Mouse (Mus musculus) heart, embryonic 15.5 days (tissue): ENCODE results near the gene Frrs1. TPM values are rescaled to one million over a fixed set of nuclear protein-coding genes. Genes with fewer than 3 reads are reported as not detected.

Source experiments
- ATAC-seq: fragments of 200-750 bp; cut with Nextera tagmentation; replicated peaks from 2 replicates; pipeline ENCODE4 v1.8.0; 2017; ENCODE audit warnings: low read depth, moderate TSS enrichment; ENCODE audit not compliant: insufficient number of reproducible peaks, insufficient read depth, low FRiP score
- H3K27ac ChIP-seq: fragments of 300-500 bp; sonication (generic); 2 replicates; pipeline ENCODE4 v1.5.1; 2015; ENCODE audit warnings: mild to moderate bottlenecking, inconsistent platforms
- H3K27me3 ChIP-seq: fragments of 300-500 bp; sonication (generic); 2 replicates; pipeline ENCODE4 v1.6.1; 2015; ENCODE audit warnings: inconsistent platforms
- H3K36me3 ChIP-seq: fragments of 300-500 bp; sonication (generic); 2 replicates; pipeline ENCODE4 v1.6.1; 2015; ENCODE audit warnings: mild to moderate bottlenecking, inconsistent platforms
- H3K4me1 ChIP-seq: fragments of 300-500 bp; sonication (generic); replicated peaks from 2 replicates; pipeline ENCODE4 v1.6.1; 2015; ENCODE audit warnings: inconsistent platforms
- H3K4me2 ChIP-seq: fragments of 300-500 bp; sonication (generic); 2 replicates; pipeline ENCODE4 v1.6.1; 2015; ENCODE audit warnings: inconsistent platforms, mild to moderate bottlenecking, moderate library complexity
- H3K4me3 ChIP-seq: fragments of 300-500 bp; sonication (generic); 2 replicates; pipeline ENCODE4 v1.5.1; 2015; ENCODE audit warnings: mild to moderate bottlenecking, inconsistent platforms
- H3K9ac ChIP-seq: fragments of 300-500 bp; sonication (generic); 2 replicates; pipeline ENCODE4 v1.6.1; 2015; ENCODE audit warnings: mild to moderate bottlenecking, inconsistent platforms
- H3K9me3 ChIP-seq: fragments of 300-500 bp; sonication (generic); replicated peaks from 2 replicates; pipeline ENCODE4 v1.6.1; 2016; ENCODE audit warnings: inconsistent platforms
- WGBS: fragments of 180-500 bp; shearing (Covaris S2); methylation state at CpG from one replicate; pipeline ENCODE4 v1.1.7; 2015; ENCODE audit warnings: mixed read lengths; 5-methylcytosine and 5-hydroxymethylcytosine counted together
- polyA plus RNA-seq: library from polyadenylated mRNA; unstranded; fragments of >200 nt; fragmentation: Nextera tagmentation; extraction: Ambion mirVana; gene quantifications from 2 replicates; pipeline ENCODE4 v1.2.1, GENCODE M21; 2015

The Frrs1 gene
- polyA plus RNA-seq, 1 experiment from 2014 or later = 14.8 TPM

- Histone ChIP-seq H3K27ac (peak overlapping the region; percentile 65), H3K27me3 (no peaks in the 10 kb centered on the region), H3K4me2 (no peak overlapping the region), H3K4me1 (peaks cover 13% of the 10 kb centered on the region; the same call in 1 of the 2 replicates), H3K9me3 (no peaks in the 10 kb centered on the region), H3K9ac (no peak overlapping the region), H3K36me3 (no peaks in the 10 kb centered on the region), H3K4me3 (no peak overlapping the region)
- 24% methylated on average over 4 of the region's 4 CpGs for WGBS
- peak; percentile 86 for ATAC-seq
These were observed 84.2 kb downstream of the Frrs1 start for GRCm38 (mm10) chr3:116943422-116943821.

DNA sequence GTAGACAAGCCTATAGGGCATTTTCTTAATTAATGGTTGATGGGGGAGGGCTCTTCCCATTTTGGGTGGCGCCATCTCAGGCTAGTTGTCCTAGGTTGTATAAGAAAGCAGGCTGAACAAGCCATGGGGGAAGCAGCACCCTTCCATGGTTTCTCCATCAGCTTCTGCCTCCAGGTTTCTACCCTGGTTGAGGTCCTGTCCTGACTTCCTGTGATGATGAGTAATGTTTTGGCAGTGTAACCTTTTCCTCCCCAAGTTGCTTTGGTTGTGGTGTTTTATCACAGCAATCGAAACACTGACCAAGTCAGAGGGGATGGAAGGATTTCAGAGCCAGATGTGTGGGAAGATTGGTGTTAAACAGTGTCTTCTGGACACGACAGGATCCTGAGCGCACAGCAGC lies 87.2 kb downstream of the Frrs1 start:
- H3K4me3 ChIP-seq = no peak overlapping the region
- no peaks in the 10 kb centered on the region for H3K36me3 ChIP-seq
- no peak overlapping the region for H3K27ac ChIP-seq
- no peak overlapping the region for H3K9ac ChIP-seq
- H3K4me1 ChIP-seq = peaks cover 10% of the 10 kb centered on the region; the same call in 1 of the 2 replicates
- 79% methylated on average over 4 of the region's 4 CpGs for WGBS
- H3K27me3 ChIP-seq = no peaks in the 10 kb centered on the region
- H3K4me2 ChIP-seq = no peak overlapping the region
- no peaks in the 10 kb centered on the region for H3K9me3 ChIP-seq
- ATAC-seq = no peak

DNA sequence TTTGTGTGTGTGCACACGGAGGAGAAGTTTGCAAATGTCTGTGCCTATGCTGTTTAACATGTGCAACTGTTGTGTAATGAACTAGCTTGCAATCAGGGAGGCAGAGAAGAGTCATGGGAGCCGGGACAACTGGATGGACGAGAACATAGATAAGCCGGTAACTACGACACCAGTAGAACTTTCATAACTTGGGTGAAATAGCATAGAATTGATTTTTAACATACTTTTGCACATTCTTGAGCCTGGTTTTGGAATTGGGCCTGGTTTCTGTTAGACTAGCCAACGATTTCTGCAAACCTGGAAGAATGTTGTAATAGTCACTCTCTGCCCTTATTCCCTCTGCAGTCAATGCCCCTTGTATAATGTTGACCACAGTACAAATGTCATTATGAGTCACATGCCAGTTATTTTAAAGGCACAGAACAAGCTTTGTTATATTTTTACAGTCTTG lies 91.4 kb downstream of the Frrs1 start:
- H3K4me1 ChIP-seq = peaks cover 10% of the 10 kb centered on the region; the same call in 1 of the 2 replicates
- 74% methylated on average over 6 of the region's 6 CpGs for WGBS
- no peak for ATAC-seq

GRCm38 (mm10) chr3:116951489-116951888 lies 92.2 kb downstream of the Frrs1 start:
- Histone ChIP-seq H3K4me2 (no peak overlapping the region), H3K4me1 (peaks cover 10% of the 10 kb centered on the region; the same call in 1 of the 2 replicates), H3K9ac (no peak overlapping the region), H3K4me3 (no peak overlapping the region), H3K27ac (no peak overlapping the region), H3K36me3 (no peaks in the 10 kb centered on the region), H3K27me3 (no peaks in the 10 kb centered on the region), H3K9me3 (no peaks in the 10 kb centered on the region)
- no peak for ATAC-seq
- WGBS = 67% methylated on average over 3 of the region's 3 CpGs

More for the DNA sequence above, 91.4 kb downstream of the Frrs1 start:
- Histone ChIP-seq H3K36me3 (no peaks in the 10 kb centered on the region), H3K4me2 (no peak overlapping the region), H3K4me3 (no peak overlapping the region), H3K27ac (no peak overlapping the region), H3K9me3 (no peaks in the 10 kb centered on the region), H3K27me3 (no peaks in the 10 kb centered on the region), H3K9ac (no peak overlapping the region)

GRCm38 (mm10) chr3:116952242-116952899 lies 93.1 kb downstream of the Frrs1 start:
- Histone ChIP-seq H3K4me3 (no peak overlapping the region), H3K27ac (no peak overlapping the region), H3K9ac (no peak overlapping the region), H3K4me1 (peaks cover 10% of the 10 kb centered on the region; the same call in 1 of the 2 replicates), H3K4me2 (no peak overlapping the region), H3K36me3 (no peaks in the 10 kb centered on the region), H3K27me3 (no peaks in the 10 kb centered on the region), H3K9me3 (no peaks in the 10 kb centered on the region)
- WGBS = 74% methylated on average over 8 of the region's 8 CpGs
- no peak for ATAC-seq

DNA sequence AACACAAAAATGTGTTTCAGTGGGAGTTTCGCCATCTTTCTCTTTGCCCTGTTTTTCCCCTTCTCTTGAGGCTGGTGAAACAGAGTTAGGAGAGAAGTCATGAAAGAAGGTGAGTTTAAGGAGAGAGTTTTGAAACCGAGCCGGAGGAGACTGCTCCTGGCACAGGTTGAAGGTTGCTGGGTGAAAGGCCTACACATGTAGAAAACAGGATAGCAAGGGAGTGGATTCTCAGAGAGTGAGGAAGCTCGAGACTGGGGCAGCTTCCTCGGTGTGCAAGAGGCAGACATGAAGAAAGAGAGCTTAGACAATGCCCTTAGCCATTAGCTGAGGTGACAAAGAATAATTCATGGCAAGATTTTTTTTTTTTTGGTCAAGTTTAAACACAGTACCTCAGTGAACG lies 94.1 kb downstream of the Frrs1 start:
- no peak for ATAC-seq
- WGBS = 85% methylated on average over 6 of the region's 6 CpGs
- no peak overlapping the region for H3K4me2 ChIP-seq
- peaks cover 10% of the 10 kb centered on the region; the same call in 1 of the 2 replicates for H3K4me1 ChIP-seq
- H3K9ac ChIP-seq = no peak overlapping the region
- no peaks in the 10 kb centered on the region for H3K36me3 ChIP-seq
- no peaks in the 10 kb centered on the region for H3K27me3 ChIP-seq
- no peak overlapping the region for H3K27ac ChIP-seq
- no peak overlapping the region for H3K4me3 ChIP-seq
- H3K9me3 ChIP-seq = no peaks in the 10 kb centered on the region

- H3K36me3 ChIP-seq = no peaks in the 10 kb centered on the region
- WGBS = 58% methylated on average over 6 of the region's 6 CpGs
- no peaks in the 10 kb centered on the region for H3K27me3 ChIP-seq
- no peak for ATAC-seq
- H3K4me3 ChIP-seq = no peak overlapping the region
- H3K4me1 ChIP-seq = peaks cover 10% of the 10 kb centered on the region; the same call in 1 of the 2 replicates
- no peak overlapping the region for H3K4me2 ChIP-seq
- no peak overlapping the region for H3K9ac ChIP-seq
- no peaks in the 10 kb centered on the region for H3K9me3 ChIP-seq
- no peak overlapping the region for H3K27ac ChIP-seq
These were observed 95.8 kb downstream of the Frrs1 start for GRCm38 (mm10) chr3:116955061-116955460.

Other genes with a start within 250 kb of the Frrs1 start
- gene Trmt13, start 244.9 kb upstream of the Frrs1 start, polyA plus RNA-seq = 17.5 and 18.3 TPM in 2 replicates
- gene Mfsd14a, start 196.8 kb upstream of the Frrs1 start, polyA plus RNA-seq = 47.8 and 58.5 TPM in 2 replicates
- not detected in 2 replicates for gene Gm43191, start 178.2 kb upstream of the Frrs1 start, polyA plus RNA-seq
- gene Slc35a3, start 146.6 kb upstream of the Frrs1 start, polyA plus RNA-seq = 7.9 and 11.2 TPM in 2 replicates
- gene Agl, start 51.3 kb upstream of the Frrs1 start, polyA plus RNA-seq = 120 and 150 TPM in 2 replicates
- gene 4930455H04Rik, start 108.8 kb downstream of the Frrs1 start, polyA plus RNA-seq = not detected in 2 replicates
- 14.5 and 17.4 TPM in 2 replicates for gene Palmd, start 109.5 kb downstream of the Frrs1 start, polyA plus RNA-seq